Mouse (Mus musculus) heart, adult 2 months (tissue): Measurements from ENCODE around the gene Acot12. TPM values are rescaled to one million over a fixed set of nuclear protein-coding genes. Genes with fewer than 3 reads are reported as not detected.

Experiments
- DNase-seq, 2 experiments: peaks; one replicate each; pipeline ENCODE4 v3.0.0; 2021
- H3K27ac ChIP-seq: fragments of 200-600 bp; 2 replicates; pipeline ENCODE4 v1.8.1; 2022
- H3K27me3 ChIP-seq: fragments of 200-500 bp; 2 replicates; pipeline ENCODE4 v1.6.1; 2012; ENCODE audit warnings: mild to moderate bottlenecking, low read length, inconsistent platforms, mixed read lengths; ENCODE audit not compliant: control insufficient read depth, insufficient read depth
- H3K36me3 ChIP-seq: fragments of 200-500 bp; 2 replicates; pipeline ENCODE4 v1.6.1; 2012; ENCODE audit warnings: low read length, inconsistent platforms; ENCODE audit not compliant: control insufficient read depth, insufficient read depth
- H3K4me1 ChIP-seq: fragments of 200-500 bp; 2 replicates; pipeline ENCODE4 v1.6.1; 2011; ENCODE audit warnings: low read length; ENCODE audit not compliant: control insufficient read depth, insufficient read depth
- H3K4me3 ChIP-seq: fragments of 200-600 bp; 2 replicates; pipeline ENCODE4 v1.8.1; 2022
- H3K79me2 ChIP-seq: fragments of 200-500 bp; replicated peaks from 2 replicates; pipeline ENCODE4 v1.6.1; 2012; ENCODE audit warnings: mild to moderate bottlenecking, inconsistent platforms, low read length, moderate library complexity, mixed read lengths; ENCODE audit not compliant: control insufficient read depth, insufficient read depth
- H3K9ac ChIP-seq: fragments of 200-500 bp; 2 replicates; pipeline ENCODE4 v1.6.1; 2012; ENCODE audit warnings: low read depth, mild to moderate bottlenecking, control low read depth, inconsistent platforms, low read length, mixed read lengths
- CTCF ChIP-seq: fragments of 200-600 bp; IDR thresholded peaks from 2 replicates; pipeline ENCODE4 v1.8.1; 2022; ENCODE audit warnings: antibody characterized with exemption, mild to moderate bottlenecking, moderate library complexity
- EP300 ChIP-seq: fragments of 200-500 bp; IDR thresholded peaks from 2 replicates; pipeline ENCODE4 v1.6.1; 2011; ENCODE audit warnings: low read depth, low read length, control low read depth; ENCODE audit not compliant: insufficient read depth
- POLR2A ChIP-seq: fragments of 200-500 bp; IDR thresholded peaks from 2 replicates; pipeline ENCODE4 v1.6.1; 2011; ENCODE audit warnings: mild to moderate bottlenecking, low read depth, low read length, control low read depth; ENCODE audit not compliant: insufficient read depth
- intact Hi-C: fragments of 180-260 bp; cut with DNase I; formaldehyde crosslinking; loops from one replicate; pipeline ENCODE4 v1.15.1; 2025
- microRNA-seq, 2 experiments: library from miRNA; unstranded; fragments of <30 nt; microRNA quantifications; one replicate each; pipeline ENCODE4 v1.2.0; 2021
- polyA plus RNA-seq: library from polyadenylated mRNA; depleted of rRNA; stranded (reverse); fragments of >200 nt; gene quantifications from 2 replicates; pipeline ENCODE4 v1.2.3, GENCODE M21; 2012; rRNA removed
- total RNA-seq, 2 experiments: library from RNA; stranded (reverse); gene quantifications; 2 replicates each; pipeline ENCODE4 v1.2.3; 2021

Acot12 gene
- total and polyA plus RNA-seq, 3 experiments: 0.16 TPM; not detected in 2

- Histone ChIP-seq H3K27me3 (no peaks in the 10 kb centered on the region), H3K79me2 (no peaks in the 10 kb centered on the region), H3K4me3 (no peak overlapping the region), H3K27ac (no peak overlapping the region), H3K36me3 (peaks cover 2% of the 10 kb centered on the region; the same call in 1 of the 2 replicates), H3K4me1 (peaks cover 6% of the 10 kb centered on the region), H3K9ac (no peak overlapping the region)
- DNase-seq: no peak
- TF ChIP-seq EP300 (no peak), CTCF (no peak), POLR2A (no peak)
- intact Hi-C loops: no loop called here
Observed at GRCm38 (mm10) chr13:91827876-91828275, 86.6 kb downstream of the Acot12 start.

Small RNAs within 50 kb of the gene (microRNA-seq; reads per million reads assigned to microRNA genes)
- 0 reads per million in 2 experiments for gene Gm27656

Other genes starting within 250 kb of the Acot12 start
- 10 to 100 TPM; 12.6 to 14.2 TPM for gene Zcchc9, start 66.2 kb downstream of the Acot12 start, total RNA-seq
- gene Zcchc9, start 66.2 kb downstream of the Acot12 start, polyA plus RNA-seq: 10.2 and 17.0 TPM in 2 replicates
- 1,000 to 10,000 TPM; 2,250 to 2,602 TPM for gene Ckmt2, start 135.4 kb downstream of the Acot12 start, total RNA-seq
- gene Ckmt2, start 135.4 kb downstream of the Acot12 start, polyA plus RNA-seq: 2,389 and 3,414 TPM in 2 replicates